Mouse (Mus musculus): ENCODE measurements around the gene Hmg20a. TPM values are rescaled to one million over a fixed set of nuclear protein-coding genes. Genes with fewer than 3 reads are reported as not detected.

Hmg20a gene
- polyA plus RNA-seq, 1 experiment, result 11.0 TPM

- H3K27me3 ChIP-seq (ENCODE audit: control insufficient read depth, insufficient read depth, low read length), result no peaks in the 10 kb centered on the region
Observed at GRCm38 (mm10) chr9:56439699-56440098, 21.3 kb downstream of the Hmg20a start.

GRCm38 (mm10) chr9:56451570-56451969, 33.2 kb downstream of the Hmg20a start:
- Histone ChIP-seq H3K36me3 (ENCODE audit: control insufficient read depth, insufficient read depth, low read length) (no peaks in the 10 kb centered on the region), H3K4me1 (ENCODE audit: control insufficient read depth, insufficient read depth, insufficient read length, low read length) (peaks cover 2% of the 10 kb centered on the region; the same call in 1 of the 2 replicates), H3K27me3 (ENCODE audit: control insufficient read depth, insufficient read depth, low read length) (no peaks in the 10 kb centered on the region), H3K27ac (ENCODE audit: insufficient read depth, low read depth, low read length) (no peak overlapping the region), H3K4me3 (ENCODE audit: low read depth, low read length) (no peak overlapping the region)
- TF ChIP-seq CTCF (IDR thresholded peaks at IDR 0.05; ENCODE audit: extremely low read depth, insufficient read length, insufficient replicate concordance, low read depth, low read length), result no peak
- TF ChIP-seq POLR2A (IDR thresholded peaks at IDR 0.05; ENCODE audit: low read depth, low read length), result no peak
- 86% methylated on average over 6 of the region's 6 CpGs for WGBS

More at GRCm38 (mm10) chr9:56439699-56440098, 21.3 kb downstream of the Hmg20a start:
- Histone ChIP-seq H3K4me3 (ENCODE audit: low read depth, low read length) (no peak overlapping the region), H3K4me1 (ENCODE audit: control insufficient read depth, insufficient read depth, insufficient read length, low read length) (no peaks in the 10 kb centered on the region), H3K27ac (ENCODE audit: insufficient read depth, low read depth, low read length) (no peak overlapping the region), H3K36me3 (ENCODE audit: control insufficient read depth, insufficient read depth, low read length) (no peaks in the 10 kb centered on the region)
- WGBS, result 78% methylated on average over 7 of the region's 7 CpGs
- TF ChIP-seq POLR2A (IDR thresholded peaks at IDR 0.05; ENCODE audit: low read depth, low read length) (no peak), CTCF (IDR thresholded peaks at IDR 0.05; ENCODE audit: extremely low read depth, insufficient read length, insufficient replicate concordance, low read depth, low read length) (no peak)

- H3K4me1 ChIP-seq (ENCODE audit: control insufficient read depth, insufficient read depth, insufficient read length, low read length), result peaks cover 2% of the 10 kb centered on the region; the same call in 1 of the 2 replicates
Observed at GRCm38 (mm10) chr9:56453038-56453815, 34.8 kb downstream of the Hmg20a start.

GRCm38 (mm10) chr9:56456426-56456825, 38.0 kb downstream of the Hmg20a start:
- peak overlapping the region; percentile 27 for H3K27ac ChIP-seq (ENCODE audit: insufficient read depth, low read depth, low read length)
- WGBS, result 39% methylated on average over 3 of the region's 3 CpGs

More at GRCm38 (mm10) chr9:56453038-56453815, 34.8 kb downstream of the Hmg20a start:
- no peaks in the 10 kb centered on the region for H3K36me3 ChIP-seq (ENCODE audit: control insufficient read depth, insufficient read depth, low read length)
- no peak overlapping the region for H3K4me3 ChIP-seq (ENCODE audit: low read depth, low read length)
- no peak overlapping the region for H3K27ac ChIP-seq (ENCODE audit: insufficient read depth, low read depth, low read length)
- 83% methylated on average over 2 of the region's 2 CpGs for WGBS
- TF ChIP-seq POLR2A (IDR thresholded peaks at IDR 0.05; ENCODE audit: low read depth, low read length) (no peak), CTCF (IDR thresholded peaks at IDR 0.05; ENCODE audit: extremely low read depth, insufficient read length, insufficient replicate concordance, low read depth, low read length) (no peak)
- no peaks in the 10 kb centered on the region for H3K27me3 ChIP-seq (ENCODE audit: control insufficient read depth, insufficient read depth, low read length)

GRCm38 (mm10) chr9:56460987-56461386, 42.6 kb downstream of the Hmg20a start:
- Histone ChIP-seq H3K4me1 (ENCODE audit: control insufficient read depth, insufficient read depth, insufficient read length, low read length) (peaks cover 2% of the 10 kb centered on the region; the same call in 1 of the 2 replicates), H3K4me3 (ENCODE audit: low read depth, low read length) (no peak overlapping the region), H3K36me3 (ENCODE audit: control insufficient read depth, insufficient read depth, low read length) (no peaks in the 10 kb centered on the region), H3K27ac (ENCODE audit: insufficient read depth, low read depth, low read length) (no peak overlapping the region), H3K27me3 (ENCODE audit: control insufficient read depth, insufficient read depth, low read length) (no peaks in the 10 kb centered on the region)
- TF ChIP-seq CTCF (IDR thresholded peaks at IDR 0.05; ENCODE audit: extremely low read depth, insufficient read length, insufficient replicate concordance, low read depth, low read length), result no peak
- TF ChIP-seq POLR2A (IDR thresholded peaks at IDR 0.05; ENCODE audit: low read depth, low read length), result no peak
- 73% methylated on average over 5 of the region's 5 CpGs for WGBS

More at GRCm38 (mm10) chr9:56456426-56456825, 38.0 kb downstream of the Hmg20a start:
- H3K4me1 ChIP-seq (ENCODE audit: control insufficient read depth, insufficient read depth, insufficient read length, low read length), result peaks cover 2% of the 10 kb centered on the region; the same call in 1 of the 2 replicates
- H3K4me3 ChIP-seq (ENCODE audit: low read depth, low read length), result no peak overlapping the region
- TF ChIP-seq CTCF (IDR thresholded peaks at IDR 0.05; ENCODE audit: extremely low read depth, insufficient read length, insufficient replicate concordance, low read depth, low read length) (no peak), POLR2A (IDR thresholded peaks at IDR 0.05; ENCODE audit: low read depth, low read length) (no peak)
- no peaks in the 10 kb centered on the region for H3K36me3 ChIP-seq (ENCODE audit: control insufficient read depth, insufficient read depth, low read length)
- H3K27me3 ChIP-seq (ENCODE audit: control insufficient read depth, insufficient read depth, low read length), result no peaks in the 10 kb centered on the region

- H3K27ac ChIP-seq (ENCODE audit: insufficient read depth, low read depth, low read length), result no peak overlapping the region
- H3K4me3 ChIP-seq (ENCODE audit: low read depth, low read length), result no peak overlapping the region
- TF ChIP-seq CTCF (IDR thresholded peaks at IDR 0.05; ENCODE audit: extremely low read depth, insufficient read length, insufficient replicate concordance, low read depth, low read length) (no peak), POLR2A (IDR thresholded peaks at IDR 0.05; ENCODE audit: low read depth, low read length) (no peak)
- 88% methylated on average over 1 of the region's 1 CpGs for WGBS
- H3K27me3 ChIP-seq (ENCODE audit: control insufficient read depth, insufficient read depth, low read length), result no peaks in the 10 kb centered on the region
- H3K36me3 ChIP-seq (ENCODE audit: control insufficient read depth, insufficient read depth, low read length), result peaks cover 2% of the 10 kb centered on the region; the same call in 1 of the 2 replicates
- no peaks in the 10 kb centered on the region; the same call in 1 of the 2 replicates for H3K4me1 ChIP-seq (ENCODE audit: control insufficient read depth, insufficient read depth, insufficient read length, low read length)
Observed at GRCm38 (mm10) chr9:56462606-56463005, 44.2 kb downstream of the Hmg20a start.

- H3K36me3 ChIP-seq (ENCODE audit: control insufficient read depth, insufficient read depth, low read length), result peaks cover 5% of the 10 kb centered on the region
Observed at GRCm38 (mm10) chr9:56463046-56463445, 44.6 kb downstream of the Hmg20a start.

More at GRCm38 (mm10) chr9:56463046-56463445, 44.6 kb downstream of the Hmg20a start:
- no peak for TF ChIP-seq CTCF (IDR thresholded peaks at IDR 0.05; ENCODE audit: extremely low read depth, insufficient read length, insufficient replicate concordance, low read depth, low read length)
- no peaks in the 10 kb centered on the region; the same call in 1 of the 2 replicates for H3K4me1 ChIP-seq (ENCODE audit: control insufficient read depth, insufficient read depth, insufficient read length, low read length)
- H3K4me3 ChIP-seq (ENCODE audit: low read depth, low read length), result no peak overlapping the region
- H3K27me3 ChIP-seq (ENCODE audit: control insufficient read depth, insufficient read depth, low read length), result no peaks in the 10 kb centered on the region
- no peak overlapping the region for H3K27ac ChIP-seq (ENCODE audit: insufficient read depth, low read depth, low read length)
- WGBS, result 83% methylated on average over 2 of the region's 2 CpGs

All from small intestine, adult 2 months (tissue).